Mouse (Mus musculus) brain, embryonic 14.5 days (tissue): ENCODE data around the gene Gm572.

Source experiments
- CTCF ChIP-seq: fragments of 200-500 bp; IDR thresholded peaks from 2 replicates; pipeline ENCODE4 v1.5.1; 2012; ENCODE audit warnings: inconsistent platforms, mild to moderate bottlenecking, moderate library complexity, borderline replicate concordance; ENCODE audit not compliant: insufficient read depth, insufficient read length; ENCODE audit errors: extremely low read depth
- POLR2A ChIP-seq: fragments of 200-500 bp; IDR thresholded peaks from 2 replicates; pipeline ENCODE4 v1.6.1; 2012; ENCODE audit warnings: mild to moderate bottlenecking, inconsistent platforms, borderline replicate concordance; ENCODE audit not compliant: poor library complexity, insufficient read depth, insufficient read length, severe bottlenecking; ENCODE audit errors: extremely low read depth

DNA sequence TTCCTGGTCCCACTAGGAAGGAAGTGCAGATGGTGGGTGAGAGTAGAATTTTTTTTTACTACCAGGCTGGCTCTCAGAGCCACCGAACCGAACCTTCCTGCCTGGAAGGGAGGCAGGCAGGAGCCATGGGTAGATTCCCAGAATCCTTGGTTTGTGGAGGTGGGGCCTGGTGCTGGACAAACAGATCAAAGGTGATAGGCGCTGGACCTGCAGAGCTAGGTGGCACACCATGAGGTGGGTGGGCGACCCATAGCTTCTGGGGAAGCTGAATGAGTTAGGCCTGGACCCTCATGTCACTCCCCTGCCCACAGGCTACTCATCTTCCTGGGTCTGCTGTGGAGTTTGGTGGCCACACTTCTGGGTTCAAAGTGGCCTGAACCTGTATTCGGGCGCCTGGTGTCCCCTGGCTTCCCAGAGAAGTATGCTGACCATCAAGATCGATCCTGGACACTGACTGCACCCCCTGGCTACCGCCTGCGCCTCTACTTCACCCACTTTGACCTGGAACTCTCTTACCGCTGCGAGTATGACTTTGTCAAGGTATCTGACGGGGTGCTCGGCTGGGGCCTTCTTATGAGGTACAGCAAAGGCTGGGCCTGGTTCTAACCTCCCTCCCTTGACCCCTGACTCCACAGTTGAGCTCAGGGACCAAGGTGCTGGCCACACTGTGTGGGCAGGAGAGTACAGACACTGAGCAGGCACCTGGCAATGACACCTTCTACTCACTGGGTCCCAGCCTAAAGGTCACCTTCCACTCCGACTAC lies 40.6 kb upstream of the Gm572 start, which contains the start of gene Masp2:
- TF ChIP-seq POLR2A, result no peak
- no peak for TF ChIP-seq CTCF
